ENCODE assay signal across 29 mouse cellular contexts in genomic region chr4:133846625-133847024, GRCm38 (mm10).
"Had no signal": no experiment of that assay in that cellular context is flagged by ENCODE, and none has a peak within 500 bp of the region (broad histone marks: within the 10 kb centered on the region; RNA-seq: fewer than 3 reads in every experiment).

No protein-coding gene starts in this region.

- H3K27me3 ChIP-seq: limb, embryonic 12.5 days; limb, embryonic 13.5 days; limb, embryonic 15.5 days; liver, embryonic 12.5 days; liver, embryonic 13.5 days; liver, embryonic 15.5 days; lung, embryonic 15.5 days; megakaryocyte, embryonic 14.5 days; midbrain, embryonic 12.5 days; midbrain, embryonic 13.5 days; midbrain, embryonic 15.5 days had no signal

- H3K4me2 ChIP-seq: limb, embryonic 12.5 days; limb, embryonic 13.5 days; limb, embryonic 15.5 days; liver, embryonic 11.5 days; liver, embryonic 12.5 days; liver, embryonic 13.5 days; liver, embryonic 15.5 days; lung, embryonic 14.5 days; lung, embryonic 15.5 days; midbrain, embryonic 11.5 days; midbrain, embryonic 12.5 days; midbrain, embryonic 13.5 days; midbrain, embryonic 15.5 days had no signal

- H3K4me3 ChIP-seq: limb, embryonic 10.5 days; limb, embryonic 12.5 days; limb, embryonic 13.5 days; limb, embryonic 15.5 days; liver, embryonic 12.5 days; liver, embryonic 13.5 days; liver, embryonic 15.5 days; lung, embryonic 15.5 days; megakaryocyte, embryonic 14.5 days; midbrain, embryonic 10.5 days; midbrain, embryonic 12.5 days; midbrain, embryonic 13.5 days; midbrain, embryonic 15.5 days; myocyte had no signal

- H3K9me3 ChIP-seq: limb, embryonic 10.5 days; limb, embryonic 12.5 days; limb, embryonic 13.5 days; limb, embryonic 15.5 days; liver, embryonic 12.5 days; liver, embryonic 13.5 days; liver, embryonic 15.5 days; lung, embryonic 15.5 days; megakaryocyte, embryonic 14.5 days; midbrain, embryonic 10.5 days; midbrain, embryonic 12.5 days; midbrain, embryonic 13.5 days; midbrain, embryonic 15.5 days had no signal

- DNase-seq: left cerebral cortex, postnatal 4 days; liver; liver, embryonic 13.5 days; liver, postnatal 0 days; lung, adult 18-20 months; lung, adult 2 months; lung, embryonic 14.5 days; lung, postnatal 10 days; lung, postnatal 14 days; lung, postnatal 36 days; lung, postnatal 4 days; midbrain, embryonic 14.5 days had no signal

- H3K27ac ChIP-seq: limb, embryonic 10.5 days; limb, embryonic 12.5 days; limb, embryonic 13.5 days; limb, embryonic 15.5 days; liver, embryonic 12.5 days; liver, embryonic 13.5 days; liver, embryonic 14.5 days; liver, embryonic 15.5 days; lung, embryonic 15.5 days; macrophage; midbrain, embryonic 10.5 days; midbrain, embryonic 12.5 days; midbrain, embryonic 13.5 days; midbrain, embryonic 15.5 days had no signal

- H3K36me3 ChIP-seq: midbrain, embryonic 12.5 days; midbrain, embryonic 15.5 days had no signal

- H3K4me1 ChIP-seq: limb, embryonic 10.5 days; limb, embryonic 12.5 days; limb, embryonic 13.5 days; limb, embryonic 15.5 days; liver, embryonic 13.5 days; lung, embryonic 15.5 days; midbrain, embryonic 10.5 days; midbrain, embryonic 12.5 days; midbrain, embryonic 13.5 days; midbrain, embryonic 15.5 days had no signal

- H3K9ac ChIP-seq: limb, embryonic 12.5 days; limb, embryonic 13.5 days; limb, embryonic 15.5 days; liver, embryonic 12.5 days; liver, embryonic 13.5 days; liver, embryonic 14.5 days; liver, embryonic 15.5 days; liver, postnatal 0 days; lung, embryonic 14.5 days; lung, embryonic 15.5 days; midbrain, embryonic 12.5 days; midbrain, embryonic 13.5 days; midbrain, embryonic 15.5 days had no signal
